Mouse (Mus musculus) small intestine, adult 2 months (tissue): ENCODE data around the gene Cluap1. TPM values are rescaled to one million over a fixed set of nuclear protein-coding genes. Genes with fewer than 3 reads are reported as not detected.

Experiments used
- H3K27ac ChIP-seq: fragments of 200-500 bp; 2 replicates; pipeline ENCODE4 v1.5.1; 2012; ENCODE audit warnings: low read depth, low read length, control low read depth, inconsistent platforms; ENCODE audit not compliant: insufficient read depth
- H3K27me3 ChIP-seq: fragments of 200-500 bp; 2 replicates; pipeline ENCODE4 v1.6.1; 2012; ENCODE audit warnings: mild to moderate bottlenecking, moderate library complexity, low read length, inconsistent platforms; ENCODE audit not compliant: control insufficient read depth, insufficient read depth
- H3K36me3 ChIP-seq: fragments of 200-500 bp; 2 replicates; pipeline ENCODE4 v1.6.1; 2012; ENCODE audit warnings: mild to moderate bottlenecking, low read length, control low read depth, inconsistent platforms; ENCODE audit not compliant: control insufficient read depth, insufficient read depth
- H3K4me1 ChIP-seq: fragments of 200-500 bp; 2 replicates; pipeline ENCODE4 v1.6.1; 2012; ENCODE audit warnings: low read length, inconsistent platforms, mixed read lengths; ENCODE audit not compliant: control insufficient read depth, insufficient read depth, insufficient read length
- H3K4me3 ChIP-seq: fragments of 200-500 bp; 2 replicates; pipeline ENCODE4 v1.5.1; 2012; ENCODE audit warnings: low read depth, mild to moderate bottlenecking, control low read depth, inconsistent platforms, low read length, moderate library complexity
- CTCF ChIP-seq: fragments of 200-500 bp; IDR thresholded peaks from 2 replicates; pipeline ENCODE4 v1.5.1; 2012; ENCODE audit warnings: low read depth, mild to moderate bottlenecking, control low read depth, inconsistent platforms, low read length, moderate library complexity, mixed read lengths; ENCODE audit not compliant: insufficient replicate concordance, insufficient read length; ENCODE audit errors: extremely low read depth
- POLR2A ChIP-seq: fragments of 200-500 bp; IDR thresholded peaks from 2 replicates; pipeline ENCODE4 v1.6.1; 2012; ENCODE audit warnings: low read depth, mild to moderate bottlenecking, control low read depth, inconsistent platforms, low read length, moderate library complexity
- WGBS: fragments of 180-500 bp; shearing (Covaris S2); methylation state at CpG from one replicate; pipeline ENCODE4 v1.1.7; 2018; 5-methylcytosine and 5-hydroxymethylcytosine counted together
- polyA plus RNA-seq: library from polyadenylated mRNA; depleted of rRNA; stranded (reverse); fragments of >200 nt; gene quantifications from 2 replicates; pipeline ENCODE4 v1.2.3, GENCODE M21; 2012; rRNA removed

Cluap1 gene
- polyA plus RNA-seq, result 0.89 and 2.7 TPM in 2 replicates

GRCm38 (mm10) chr16:3908537-3909111 is at the start of gene Cluap1, which contains the start of gene 1700037C18Rik:
Gene Cluap1 (plus strand): TSS chr16:3908801.
Gene 1700037C18Rik (minus strand): TSS chr16:3908689.
- no peaks in the 10 kb centered on the region for H3K27me3 ChIP-seq
- WGBS, result under 1% methylated on average over 33 of the region's 33 CpGs
- TF ChIP-seq POLR2A, result peak; percentile 52; the same call in 1 of the 2 replicates
- TF ChIP-seq CTCF, result peak; percentile 98
- peak within 1 kb of the TSS; percentile 71 for H3K4me3 ChIP-seq
- peaks cover 25% of the 10 kb centered on the region for H3K36me3 ChIP-seq
- peak within 1 kb of the TSS; percentile 67 for H3K27ac ChIP-seq
- no peaks in the 10 kb centered on the region for H3K4me1 ChIP-seq

GRCm38 (mm10) chr16:3859254-3859653 is 49.3 kb upstream of the Cluap1 start:
- TF ChIP-seq CTCF (no peak), POLR2A (no peak)
- no peaks in the 10 kb centered on the region for H3K27me3 ChIP-seq
- no peak overlapping the region for H3K4me3 ChIP-seq
- no peak overlapping the region for H3K27ac ChIP-seq
- H3K4me1 ChIP-seq, result no peaks in the 10 kb centered on the region
- 90% methylated on average over 4 of the region's 4 CpGs for WGBS
- peaks cover 10% of the 10 kb centered on the region for H3K36me3 ChIP-seq

GRCm38 (mm10) chr16:3871815-3872214 is 36.8 kb upstream of the Cluap1 start:
- Histone ChIP-seq H3K4me3 (peak overlapping the region; percentile 80), H3K4me1 (no peaks in the 10 kb centered on the region), H3K36me3 (peaks cover 11% of the 10 kb centered on the region), H3K27ac (peak overlapping the region; percentile 60), H3K27me3 (no peaks in the 10 kb centered on the region)
- 1% methylated on average over 16 of the region's 16 CpGs for WGBS
- no peak for TF ChIP-seq CTCF
- TF ChIP-seq POLR2A, result peak; percentile 20; the same call in 1 of the 2 replicates

GRCm38 (mm10) chr16:3872216-3873047 is 36.2 kb upstream of the Cluap1 start, which contains the start of gene Naa60:
Gene Naa60 (plus strand): TSS chr16:3872375.
- peak within 1 kb of the TSS; percentile 80 for H3K4me3 ChIP-seq
- no peaks in the 10 kb centered on the region for H3K27me3 ChIP-seq
- H3K27ac ChIP-seq, result peak within 1 kb of the TSS; percentile 60
- TF ChIP-seq CTCF (no peak), POLR2A (no peak)
- 3% methylated on average over 47 of the region's 47 CpGs for WGBS
- H3K4me1 ChIP-seq, result no peaks in the 10 kb centered on the region
- H3K36me3 ChIP-seq, result peaks cover 8% of the 10 kb centered on the region

- no peaks in the 10 kb centered on the region for H3K4me1 ChIP-seq
- H3K4me3 ChIP-seq, result no peak overlapping the region
- 0 out of 2 replicates have a peak, but pooled peaks cover 3% of the 10 kb centered on the region for H3K36me3 ChIP-seq
- no peaks in the 10 kb centered on the region for H3K27me3 ChIP-seq
- WGBS, result 96% methylated on average over 4 of the region's 4 CpGs
- H3K27ac ChIP-seq, result no peak overlapping the region
- no peak for TF ChIP-seq POLR2A
- no peak for TF ChIP-seq CTCF
Measured at GRCm38 (mm10) chr16:3876346-3876745, 32.3 kb upstream of the Cluap1 start.

- peak; percentile 50; the same call in 1 of the 2 replicates for TF ChIP-seq POLR2A
- peak; percentile 17; the same call in 1 of the 2 replicates for TF ChIP-seq CTCF
- 0 out of 2 replicates have a peak, but pooled peaks cover 3% of the 10 kb centered on the region for H3K36me3 ChIP-seq
- peak within 1 kb of the TSS; percentile 84 for H3K27ac ChIP-seq
- H3K27me3 ChIP-seq, result no peaks in the 10 kb centered on the region
- under 1% methylated on average over 85 of the region's 88 CpGs for WGBS
- peaks cover 6% of the 10 kb centered on the region; the same call in 1 of the 2 replicates for H3K4me1 ChIP-seq
- H3K4me3 ChIP-seq, result peak within 1 kb of the TSS; percentile 94
Measured at GRCm38 (mm10) chr16:3884201-3885064, 24.2 kb upstream of the Cluap1 start, which contains the start of the genes Zfp597 and Gm20695. Gene Zfp597 (minus strand): TSS chr16:3884561. Gene Gm20695 (plus strand): TSS chr16:3884648.
